Mouse (Mus musculus) CH12.LX (cell line): ENCODE measurements around the gene Gla.

ENCODE experiments used
- CTCF ChIP-seq, 2 experiments: IDR thresholded peaks in 1 of 2; conservative IDR thresholded peaks in 1 of 2; 2 replicates each; pipeline ENCODE4 v1.5.1; 2011 to 2012; ENCODE audit warnings: low read depth in 2 of 2, low read length in 2 of 2, improper control_type of control experiment in 1 of 2, inconsistent platforms in 1 of 2, mild to moderate bottlenecking in 1 of 2, moderate library complexity in 1 of 2
- EP300 ChIP-seq: IDR thresholded peaks from 2 replicates; pipeline ENCODE4 v1.6.1; 2011; ENCODE audit warnings: low read length, improper control_type of control experiment
- JUND ChIP-seq: conservative IDR thresholded peaks from 2 replicates; pipeline ENCODE4 v1.6.1; 2011; ENCODE audit warnings: low read depth, low read length, improper control_type of control experiment
- KAT2A ChIP-seq: IDR thresholded peaks from 2 replicates; pipeline ENCODE4 v1.6.1; 2012; ENCODE audit warnings: low read length, improper control_type of control experiment, inconsistent platforms; ENCODE audit not compliant: insufficient replicate concordance
- MAFK ChIP-seq: IDR thresholded peaks from 2 replicates; pipeline ENCODE4 v1.6.1; 2011; ENCODE audit warnings: low read length, improper control_type of control experiment; ENCODE audit not compliant: insufficient replicate concordance
- POLR2A ChIP-seq: IDR thresholded peaks from 2 replicates; pipeline ENCODE4 v1.6.1; 2011; ENCODE audit warnings: low read depth, mild to moderate bottlenecking, improper control_type of control experiment, low read length
- USF1 ChIP-seq: IDR thresholded peaks from 2 replicates; pipeline ENCODE4 v1.6.1; 2014; ENCODE audit warnings: low read depth, mild to moderate bottlenecking, inconsistent platforms, low read length, improper control_type of control experiment

- TF ChIP-seq EP300 (no peak), JUND (no peak), CTCF (conservative IDR thresholded peaks at IDR 0.05 in 1 of 2, IDR thresholded peaks at IDR 0.05 in 1 of 2; ENCODE audit: low read depth in 2 of 2, low read length in 2 of 2) (no peak), KAT2A (no peak), USF1 (no peak), POLR2A (no peak; the same call in 1 of the 2 replicates), MAFK (no peak)
These were observed 11.9 kb downstream of the Gla start for GRCm38 (mm10) chrX:134588997-134589396.
